Mouse (Mus musculus): ENCODE results near the gene Cdkal1. TPM values are rescaled to one million over a fixed set of nuclear protein-coding genes. Genes with fewer than 3 reads are reported as not detected.

The Cdkal1 gene
- polyA plus RNA-seq, 1 experiment, result 5.6 TPM

GRCm38 (mm10) chr13:29550203-29550602 is 305.3 kb downstream of the Cdkal1 start:
- no peaks in the 10 kb centered on the region for H3K36me3 ChIP-seq (ENCODE audit: control insufficient read depth, insufficient read depth)

GRCm38 (mm10) chr13:29549761-29550160 is 305.7 kb downstream of the Cdkal1 start:
- no peak overlapping the region for H3K4me2 ChIP-seq (ENCODE audit: low read depth)
- no peaks in the 10 kb centered on the region for H3K27me3 ChIP-seq (ENCODE audit: control insufficient read depth, insufficient read depth, insufficient read length)
- TF ChIP-seq MYOD1 (IDR thresholded peaks at IDR 0.05; ENCODE audit: control insufficient read depth in 1 of 3, insufficient read length in 2 of 3, low read depth in 2 of 3) (no peak), USF1 (IDR thresholded peaks at IDR 0.05; ENCODE audit: low read depth) (no peak), MYOG (IDR thresholded peaks at IDR 0.05; ENCODE audit: control insufficient read depth in 1 of 3, insufficient read depth in 1 of 3, insufficient read length in 2 of 3, low read depth in 2 of 3) (no peak), TCF12 (IDR thresholded peaks at IDR 0.05; ENCODE audit: insufficient read depth, poor library complexity, severe bottlenecking) (no peak), TCF3 (IDR thresholded peaks at IDR 0.05; ENCODE audit: insufficient read length, low read depth) (no peak), POLR2A (IDR thresholded peaks at IDR 0.05; ENCODE audit: insufficient read length, low read depth) (no peak), REST (IDR thresholded peaks at IDR 0.05; ENCODE audit: insufficient read depth, insufficient read length) (no peak), E2F4 (IDR thresholded peaks at IDR 0.05; ENCODE audit: insufficient read depth) (no peak), CEBPB (IDR thresholded peaks at IDR 0.05; ENCODE audit: insufficient read depth, poor library complexity, severe bottlenecking) (no peak), POLR2AphosphoS2 (IDR thresholded peaks at IDR 0.05; ENCODE audit: insufficient read length, low read depth) (no peak), MAX (IDR thresholded peaks at IDR 0.05; ENCODE audit: low read depth) (no peak), SRF (IDR thresholded peaks at IDR 0.05; ENCODE audit: control insufficient read depth, insufficient read length, low read depth) (no peak)
- no peaks in the 10 kb centered on the region for H3K79me2 ChIP-seq (ENCODE audit: control insufficient read depth, insufficient read depth)
- H3ac ChIP-seq (ENCODE audit: control insufficient read depth, insufficient read length), result no peak overlapping the region
- H3K36me3 ChIP-seq (ENCODE audit: control insufficient read depth, insufficient read depth), result no peaks in the 10 kb centered on the region
- H3K4me3 ChIP-seq, result no peak overlapping the region

More at GRCm38 (mm10) chr13:29550203-29550602, 305.3 kb downstream of the Cdkal1 start:
- Histone ChIP-seq H3K27me3 (ENCODE audit: control insufficient read depth, insufficient read depth, insufficient read length) (no peaks in the 10 kb centered on the region), H3K4me3 (no peak overlapping the region), H3K79me2 (ENCODE audit: control insufficient read depth, insufficient read depth) (no peaks in the 10 kb centered on the region), H3K4me2 (ENCODE audit: low read depth) (no peak overlapping the region), H3ac (ENCODE audit: control insufficient read depth, insufficient read length) (no peak overlapping the region)
- no peak for TF ChIP-seq POLR2A (IDR thresholded peaks at IDR 0.05; ENCODE audit: insufficient read length, low read depth)
- TF ChIP-seq CEBPB (IDR thresholded peaks at IDR 0.05; ENCODE audit: insufficient read depth, poor library complexity, severe bottlenecking), result no peak
- no peak for TF ChIP-seq SRF (IDR thresholded peaks at IDR 0.05; ENCODE audit: control insufficient read depth, insufficient read length, low read depth)
- no peak for TF ChIP-seq MAX (IDR thresholded peaks at IDR 0.05; ENCODE audit: low read depth)
- no peak for TF ChIP-seq USF1 (IDR thresholded peaks at IDR 0.05; ENCODE audit: low read depth)
- TF ChIP-seq MYOD1 (IDR thresholded peaks at IDR 0.05; ENCODE audit: control insufficient read depth in 1 of 3, insufficient read length in 2 of 3, low read depth in 2 of 3), result no peak
- TF ChIP-seq E2F4 (IDR thresholded peaks at IDR 0.05; ENCODE audit: insufficient read depth), result no peak
- TF ChIP-seq TCF12 (IDR thresholded peaks at IDR 0.05; ENCODE audit: insufficient read depth, poor library complexity, severe bottlenecking), result no peak
- no peak for TF ChIP-seq POLR2AphosphoS2 (IDR thresholded peaks at IDR 0.05; ENCODE audit: insufficient read length, low read depth)
- TF ChIP-seq REST (IDR thresholded peaks at IDR 0.05; ENCODE audit: insufficient read depth, insufficient read length), result no peak
- no peak for TF ChIP-seq MYOG (IDR thresholded peaks at IDR 0.05; ENCODE audit: control insufficient read depth in 1 of 3, insufficient read depth in 1 of 3, insufficient read length in 2 of 3, low read depth in 2 of 3)
- no peak for TF ChIP-seq TCF3 (IDR thresholded peaks at IDR 0.05; ENCODE audit: insufficient read length, low read depth)

DNA sequence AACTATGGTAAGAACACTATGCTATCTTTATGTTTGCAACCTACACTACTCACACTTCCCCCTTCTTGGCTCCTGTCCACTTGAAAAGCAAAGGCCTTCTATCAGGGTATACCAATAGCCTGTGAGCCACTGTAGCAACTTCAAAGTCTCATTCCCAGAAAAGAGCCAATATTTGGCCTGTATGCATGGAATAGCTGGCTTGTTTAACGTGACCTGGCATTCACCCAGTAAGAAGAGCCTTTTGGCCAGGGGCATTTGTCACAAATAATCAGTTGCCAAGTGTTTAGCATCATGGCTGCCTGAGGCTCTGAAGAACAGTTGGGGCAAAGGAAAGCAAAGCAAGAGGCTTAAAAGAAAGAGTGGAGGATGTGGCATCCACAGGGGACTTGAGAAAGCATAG is 317.6 kb downstream of the Cdkal1 start:
- no peak overlapping the region for H3ac ChIP-seq (ENCODE audit: control insufficient read depth, insufficient read length)
- H3K27me3 ChIP-seq (ENCODE audit: control insufficient read depth, insufficient read depth, insufficient read length), result no peaks in the 10 kb centered on the region
- TF ChIP-seq MYOG (IDR thresholded peaks at IDR 0.05; ENCODE audit: control insufficient read depth in 1 of 3, insufficient read depth in 1 of 3, insufficient read length in 2 of 3, low read depth in 2 of 3) (no peak), USF1 (IDR thresholded peaks at IDR 0.05; ENCODE audit: low read depth) (no peak), TCF12 (IDR thresholded peaks at IDR 0.05; ENCODE audit: insufficient read depth, poor library complexity, severe bottlenecking) (no peak), POLR2AphosphoS2 (IDR thresholded peaks at IDR 0.05; ENCODE audit: insufficient read length, low read depth) (no peak), E2F4 (IDR thresholded peaks at IDR 0.05; ENCODE audit: insufficient read depth) (no peak), SRF (IDR thresholded peaks at IDR 0.05; ENCODE audit: control insufficient read depth, insufficient read length, low read depth) (no peak), MYOD1 (IDR thresholded peaks at IDR 0.05; ENCODE audit: control insufficient read depth in 1 of 3, insufficient read length in 2 of 3, low read depth in 2 of 3) (no peak)
- no peaks in the 10 kb centered on the region for H3K79me2 ChIP-seq (ENCODE audit: control insufficient read depth, insufficient read depth)
- no peak overlapping the region for H3K4me2 ChIP-seq (ENCODE audit: low read depth)
- no peaks in the 10 kb centered on the region for H3K36me3 ChIP-seq (ENCODE audit: control insufficient read depth, insufficient read depth)
- no peak overlapping the region for H3K4me3 ChIP-seq

DNA sequence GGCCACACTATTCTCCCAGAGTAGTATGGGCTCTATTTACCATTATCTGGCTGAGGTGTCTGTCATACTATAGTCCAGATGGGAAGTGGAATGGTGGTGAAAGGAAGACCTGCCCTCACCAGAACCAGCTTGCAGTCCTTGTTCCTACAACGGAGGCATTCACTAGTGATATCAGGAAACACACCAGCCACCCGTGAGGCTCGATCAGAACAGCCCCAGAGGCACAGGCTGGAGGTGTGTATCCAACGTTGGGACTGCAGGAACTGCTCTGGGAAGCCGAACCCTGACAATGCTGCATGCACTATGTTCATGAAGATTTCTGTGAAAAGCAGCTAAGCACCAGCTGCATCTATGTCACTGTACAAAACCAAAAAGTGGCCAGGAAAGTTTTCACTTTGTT is 321.9 kb downstream of the Cdkal1 start:
- Histone ChIP-seq H3K36me3 (ENCODE audit: control insufficient read depth, insufficient read depth) (no peaks in the 10 kb centered on the region), H3K4me3 (no peak overlapping the region), H3ac (ENCODE audit: control insufficient read depth, insufficient read length) (no peak overlapping the region), H3K27me3 (ENCODE audit: control insufficient read depth, insufficient read depth, insufficient read length) (no peaks in the 10 kb centered on the region), H3K4me2 (ENCODE audit: low read depth) (no peak overlapping the region), H3K79me2 (ENCODE audit: control insufficient read depth, insufficient read depth) (no peaks in the 10 kb centered on the region)
- TF ChIP-seq E2F4 (IDR thresholded peaks at IDR 0.05; ENCODE audit: insufficient read depth), result no peak
- no peak for TF ChIP-seq CEBPB (IDR thresholded peaks at IDR 0.05; ENCODE audit: insufficient read depth, poor library complexity, severe bottlenecking)
- no peak for TF ChIP-seq POLR2AphosphoS2 (IDR thresholded peaks at IDR 0.05; ENCODE audit: insufficient read length, low read depth)
- no peak for TF ChIP-seq POLR2A (IDR thresholded peaks at IDR 0.05; ENCODE audit: insufficient read length, low read depth)
- no peak for TF ChIP-seq MAX (IDR thresholded peaks at IDR 0.05; ENCODE audit: low read depth)
- no peak for TF ChIP-seq TCF3 (IDR thresholded peaks at IDR 0.05; ENCODE audit: insufficient read length, low read depth)
- no peak for TF ChIP-seq SRF (IDR thresholded peaks at IDR 0.05; ENCODE audit: control insufficient read depth, insufficient read length, low read depth)
- TF ChIP-seq MYOD1 (IDR thresholded peaks at IDR 0.05; ENCODE audit: control insufficient read depth in 1 of 3, insufficient read length in 2 of 3, low read depth in 2 of 3), result no peak
- TF ChIP-seq MYOG (IDR thresholded peaks at IDR 0.05; ENCODE audit: control insufficient read depth in 1 of 3, insufficient read depth in 1 of 3, insufficient read length in 2 of 3, low read depth in 2 of 3), result no peak
- TF ChIP-seq TCF12 (IDR thresholded peaks at IDR 0.05; ENCODE audit: insufficient read depth, poor library complexity, severe bottlenecking), result no peak

Data from myocyte (in vitro differentiated cells).